Mouse (Mus musculus) liver, adult 2 months (tissue): ENCODE results near the gene Olfr263.

Experiments
- CTCF ChIP-seq: fragments of 200-500 bp; IDR thresholded peaks from 2 replicates; pipeline ENCODE4 v1.5.1; 2011; ENCODE audit warnings: low read depth, low read length, control low read depth
- POLR2A ChIP-seq: fragments of 200-500 bp; IDR thresholded peaks from 2 replicates; pipeline ENCODE4 v1.6.1; 2011; ENCODE audit warnings: low read length, control low read depth; ENCODE audit not compliant: insufficient read depth; ENCODE audit errors: extremely low read depth

DNA sequence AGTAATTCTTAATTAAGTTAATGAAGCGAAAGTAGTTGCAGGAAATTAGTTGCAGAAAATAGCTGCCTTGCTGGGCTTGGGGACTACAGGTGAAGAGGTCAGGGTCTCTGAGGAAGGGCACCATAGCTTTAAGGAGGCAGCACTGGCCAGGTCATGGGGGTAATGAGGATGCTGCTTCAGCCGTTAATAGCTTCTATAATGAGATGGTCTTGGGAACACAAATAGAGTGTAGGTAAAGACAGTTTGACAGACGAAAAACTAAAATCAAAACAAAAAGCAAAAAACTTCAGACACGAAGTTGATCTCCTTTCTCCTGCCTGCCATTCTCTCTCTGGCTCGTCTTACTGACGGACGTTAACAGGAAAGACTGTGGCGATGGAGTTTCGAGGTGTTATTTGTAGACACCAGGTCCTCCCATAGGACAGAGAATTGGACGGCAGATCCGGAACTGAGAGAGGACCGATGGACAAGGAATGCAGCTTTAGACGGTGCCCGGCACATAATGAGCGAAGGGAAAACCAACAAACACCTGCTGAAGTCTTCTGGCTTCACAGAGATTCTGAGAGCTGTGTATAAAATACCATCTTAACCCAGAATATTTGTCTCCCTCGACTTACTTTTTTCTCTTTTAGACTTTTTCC lies 39.1 kb downstream of the Olfr263 start:
- TF ChIP-seq CTCF = no peak
- TF ChIP-seq POLR2A = no peak
